Mouse (Mus musculus) MEL (cell line): ENCODE measurements at regions not wholly inside any gene's neighbourhood (a gene's known extent, or its start where the extent isn't known, plus 50 kb on each side); places are given as distances from the start of the nearest gene placed in this dataset.

Experiments
- DNase-seq: peaks from one replicate; pipeline ENCODE4 v3.0.0; 2011; ENCODE audit warnings: low read depth, low spot score
- H3K27ac ChIP-seq: 2 replicates; pipeline ENCODE4 v1.5.1; 2012; ENCODE audit warnings: low read depth, mild to moderate bottlenecking, control low read depth, low read length, moderate library complexity; ENCODE audit not compliant: control insufficient read depth
- H3K27me3 ChIP-seq, 2 experiments: fragments of 150-350 bp in 1 of 2; sonication (generic) in 1 of 2; 2 replicates each; pipeline ENCODE4 v1.6.1; 2012; ENCODE audit warnings: low read length in 2 of 2, mild to moderate bottlenecking in 2 of 2, improper control_type of control experiment in 1 of 2, moderate library complexity in 1 of 2; ENCODE audit not compliant: insufficient read depth in 2 of 2, control insufficient read depth in 1 of 2
- H3K36me3 ChIP-seq, 2 experiments: 2 replicates each; pipeline ENCODE4 v1.6.1; 2012 to 2014; ENCODE audit warnings: low read length in 2 of 2, improper control_type of control experiment in 1 of 2, inconsistent platforms in 1 of 2, mild to moderate bottlenecking in 1 of 2; ENCODE audit not compliant: insufficient read depth in 2 of 2, control insufficient read depth in 1 of 2
- H3K4me1 ChIP-seq, 2 experiments: fragments of 150-350 bp in 1 of 2; sonication (generic) in 1 of 2; 2 replicates each; pipeline ENCODE4 v1.6.1; 2012; ENCODE audit warnings: low read length in 2 of 2, improper control_type of control experiment in 1 of 2, mild to moderate bottlenecking in 1 of 2; ENCODE audit not compliant: insufficient read depth in 2 of 2, control insufficient read depth in 1 of 2
- H3K4me3 ChIP-seq, 2 experiments: fragments of 150-350 bp in 1 of 2; sonication (generic) in 1 of 2; 2 replicates each; pipeline ENCODE4 v1.5.1; 2012; ENCODE audit warnings: low read depth in 2 of 2, low read length in 2 of 2, mild to moderate bottlenecking in 2 of 2, moderate library complexity in 2 of 2, control low read depth in 1 of 2, improper control_type of control experiment in 1 of 2; ENCODE audit not compliant: control insufficient read depth in 1 of 2, insufficient read depth in 1 of 2
- H3K79me2 ChIP-seq: 2 replicates; pipeline ENCODE4 v1.6.1; 2012; ENCODE audit warnings: mild to moderate bottlenecking, low read length, moderate library complexity; ENCODE audit not compliant: control insufficient read depth, poor library complexity, insufficient read depth
- H3K9ac ChIP-seq: 2 replicates; pipeline ENCODE4 v1.6.1; 2012; ENCODE audit warnings: low read depth, mild to moderate bottlenecking, control low read depth, low read length, moderate library complexity; ENCODE audit not compliant: control insufficient read depth, poor library complexity, severe bottlenecking
- H3K9me3 ChIP-seq: fragments of 150-350 bp; sonication (generic); replicated peaks from 2 replicates; pipeline ENCODE4 v1.6.1; 2012; ENCODE audit warnings: mild to moderate bottlenecking, low read length, improper control_type of control experiment, moderate library complexity; ENCODE audit not compliant: insufficient read depth
- BHLHE40 ChIP-seq: IDR thresholded peaks from 2 replicates; pipeline ENCODE4 v1.6.1; 2012; ENCODE audit warnings: low read depth, mild to moderate bottlenecking, inconsistent platforms, low read length, improper control_type of control experiment, borderline replicate concordance
- CHD2 ChIP-seq: IDR thresholded peaks from 2 replicates; pipeline ENCODE4 v1.6.1; 2011; ENCODE audit warnings: low read length, improper control_type of control experiment
- CTCF ChIP-seq, 3 experiments: IDR thresholded peaks in 2 of 3; conservative IDR thresholded peaks in 1 of 3; 2 replicates each; pipeline ENCODE4 v1.5.1; 2011 to 2012; ENCODE audit warnings: low read length in 3 of 3, low read depth in 2 of 3, mild to moderate bottlenecking in 2 of 3, improper control_type of control experiment in 1 of 3, inconsistent platforms in 1 of 3, mixed read lengths in 1 of 3, moderate library complexity in 1 of 3; ENCODE audit not compliant: control insufficient read depth in 1 of 3, insufficient read depth in 1 of 3, poor library complexity in 1 of 3, severe bottlenecking in 1 of 3
- ELF1 ChIP-seq: IDR thresholded peaks from 2 replicates; pipeline ENCODE4 v1.6.1; 2014; ENCODE audit warnings: low read depth, mild to moderate bottlenecking, inconsistent platforms, low read length, improper control_type of control experiment, moderate library complexity
- ETS1 ChIP-seq: IDR thresholded peaks from 2 replicates; pipeline ENCODE4 v1.6.1; 2012; ENCODE audit warnings: low read depth, mild to moderate bottlenecking, inconsistent platforms, low read length, improper control_type of control experiment, moderate library complexity
- GABPA ChIP-seq: IDR thresholded peaks from 2 replicates; pipeline ENCODE4 v1.6.1; 2012; ENCODE audit warnings: low read depth, mild to moderate bottlenecking, inconsistent platforms, low read length, improper control_type of control experiment, moderate library complexity
- JUND ChIP-seq: IDR thresholded peaks from 2 replicates; pipeline ENCODE4 v1.6.1; 2011; ENCODE audit warnings: low read depth, mild to moderate bottlenecking, improper control_type of control experiment, low read length
- MAFK ChIP-seq: IDR thresholded peaks from 2 replicates; pipeline ENCODE4 v1.6.1; 2011; ENCODE audit warnings: low read depth, mild to moderate bottlenecking, low read length, improper control_type of control experiment, borderline replicate concordance
- MAX ChIP-seq: IDR thresholded peaks from 2 replicates; pipeline ENCODE4 v1.6.1; 2011; ENCODE audit warnings: low read length, improper control_type of control experiment
- MXI1 ChIP-seq: IDR thresholded peaks from 2 replicates; pipeline ENCODE4 v1.6.1; 2011; ENCODE audit warnings: mild to moderate bottlenecking, low read depth, low read length, improper control_type of control experiment
- MYC ChIP-seq: IDR thresholded peaks from 2 replicates; pipeline ENCODE4 v1.6.1; 2011; ENCODE audit warnings: low read depth, mild to moderate bottlenecking, low read length, improper control_type of control experiment, moderate library complexity
- NELFE ChIP-seq: IDR thresholded peaks from 2 replicates; pipeline ENCODE4 v1.6.1; 2011; ENCODE audit warnings: low read depth, low read length, improper control_type of control experiment
- POLR2A ChIP-seq, 2 experiments: IDR thresholded peaks; 2 replicates each; pipeline ENCODE4 v1.6.1; 2011 to 2012; ENCODE audit warnings: low read length in 2 of 2, mild to moderate bottlenecking in 2 of 2, control low read depth in 1 of 2, improper control_type of control experiment in 1 of 2, low read depth in 1 of 2, moderate library complexity in 1 of 2; ENCODE audit not compliant: control insufficient read depth in 1 of 2, insufficient read depth in 1 of 2, poor library complexity in 1 of 2
- POLR2AphosphoS2 ChIP-seq: IDR thresholded peaks from 2 replicates; pipeline ENCODE4 v1.6.1; 2011; ENCODE audit warnings: low read length, improper control_type of control experiment
- SIN3A ChIP-seq: IDR thresholded peaks from 2 replicates; pipeline ENCODE4 v1.6.1; 2012; ENCODE audit warnings: low read length, improper control_type of control experiment, inconsistent platforms
- TAL1 ChIP-seq: IDR thresholded peaks from 2 replicates; pipeline ENCODE4 v1.6.1; 2012; ENCODE audit warnings: mild to moderate bottlenecking, inconsistent platforms, low read length, moderate library complexity, mixed read lengths
- TCF12 ChIP-seq: IDR thresholded peaks from 2 replicates; pipeline ENCODE4 v1.6.1; 2014; ENCODE audit warnings: low read depth, mild to moderate bottlenecking, inconsistent platforms, low read length, improper control_type of control experiment, moderate library complexity
- UBTF ChIP-seq: IDR thresholded peaks from 2 replicates; pipeline ENCODE4 v1.6.1; 2012; ENCODE audit warnings: low read depth, mild to moderate bottlenecking, inconsistent platforms, low read length, improper control_type of control experiment, moderate library complexity, borderline replicate concordance; ENCODE audit not compliant: insufficient read depth
- USF1 ChIP-seq: IDR thresholded peaks from 2 replicates; pipeline ENCODE4 v1.6.1; 2014; ENCODE audit warnings: low read depth, mild to moderate bottlenecking, inconsistent platforms, low read length, improper control_type of control experiment, moderate library complexity
- ZC3H11A ChIP-seq: IDR thresholded peaks from 2 replicates; pipeline ENCODE4 v1.6.1; 2012; ENCODE audit warnings: low read depth, mild to moderate bottlenecking, inconsistent platforms, low read length, improper control_type of control experiment
- ZMIZ1 ChIP-seq: IDR thresholded peaks from 2 replicates; pipeline ENCODE4 v1.6.1; 2012; ENCODE audit warnings: low read depth, mild to moderate bottlenecking, inconsistent platforms, low read length, improper control_type of control experiment, moderate library complexity

DNA sequence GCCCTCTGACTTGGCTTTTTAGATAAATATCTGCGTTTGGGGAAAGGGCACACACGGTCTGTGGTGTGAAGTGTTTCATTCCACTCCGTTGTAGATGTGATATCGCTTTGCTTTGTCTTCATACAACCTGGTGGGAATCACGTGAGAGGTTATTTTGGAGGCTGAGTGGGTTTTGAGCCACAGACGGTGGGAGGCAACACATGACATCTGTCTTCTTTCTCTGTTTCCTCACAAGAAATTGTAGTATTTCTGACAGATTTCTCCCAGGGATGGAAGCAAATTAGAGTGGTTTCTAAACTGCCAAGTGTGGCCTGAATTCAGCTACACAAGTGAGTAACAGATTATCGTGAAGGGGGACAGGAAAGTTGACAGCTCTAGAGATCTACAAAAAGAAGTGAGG, 155.5 kb downstream of the Otor start:
- Histone ChIP-seq H3K9ac (no peak overlapping the region), H3K79me2 (no peaks in the 10 kb centered on the region), H3K9me3 (no peaks in the 10 kb centered on the region), H3K27ac (no peak overlapping the region), H3K4me1 (no peaks in the 10 kb centered on the region), H3K36me3 (no peaks in the 10 kb centered on the region), H3K4me3 (no peak overlapping the region), H3K27me3 (no peaks in the 10 kb centered on the region)
- no peak for DNase-seq
- TF ChIP-seq MAFK, result no peak
- no peak for TF ChIP-seq USF1
- TF ChIP-seq TAL1, result no peak
- TF ChIP-seq ZC3H11A, result no peak
- no peak for TF ChIP-seq ZMIZ1
- TF ChIP-seq CTCF (IDR thresholded peaks at IDR 0.05 in 2 of 3, conservative IDR thresholded peaks at IDR 0.05 in 1 of 3; ENCODE audit: control insufficient read depth in 1 of 3, insufficient read depth in 1 of 3, low read depth in 2 of 3, low read length in 3 of 3, poor library complexity in 1 of 3, severe bottlenecking in 1 of 3), result no peak
- TF ChIP-seq POLR2A (IDR thresholded peaks at IDR 0.05; ENCODE audit: control insufficient read depth in 1 of 2, insufficient read depth in 1 of 2, low read depth in 1 of 2, low read length in 2 of 2, poor library complexity in 1 of 2), result no peak
- TF ChIP-seq TCF12, result no peak
- no peak for TF ChIP-seq ELF1
- TF ChIP-seq JUND, result no peak
- TF ChIP-seq MXI1, result no peak
- no peak for TF ChIP-seq GABPA
- no peak for TF ChIP-seq UBTF
- TF ChIP-seq SIN3A, result no peak
- no peak for TF ChIP-seq CHD2
- TF ChIP-seq ETS1, result no peak
- no peak for TF ChIP-seq POLR2AphosphoS2
- no peak for TF ChIP-seq BHLHE40
- TF ChIP-seq MAX, result no peak
- no peak for TF ChIP-seq MYC

DNA sequence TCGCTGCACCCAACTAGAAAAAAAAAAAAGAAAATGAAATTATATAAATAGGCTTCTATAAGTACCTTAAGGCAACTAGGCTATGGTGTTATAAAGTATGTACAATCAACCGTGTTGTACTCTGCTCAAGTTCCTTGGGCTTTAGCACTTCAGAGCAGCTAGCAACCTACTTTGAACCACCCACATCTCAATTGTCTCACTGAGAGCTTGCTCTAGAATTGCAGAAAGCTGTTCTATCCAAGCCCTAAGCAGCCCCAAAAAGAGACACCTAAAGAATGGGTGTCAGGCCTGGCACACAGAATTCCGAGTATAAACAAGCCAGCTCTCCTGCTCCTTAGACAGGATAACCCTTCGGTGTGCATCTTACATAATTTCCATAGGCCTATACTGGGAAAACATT, 162.0 kb downstream of the Otor start:
- no peaks in the 10 kb centered on the region for H3K27me3 ChIP-seq
- TF ChIP-seq USF1 (no peak), NELFE (no peak), CHD2 (no peak)
- TF ChIP-seq, all 39 proteins: peak for 0
- no peaks in the 10 kb centered on the region for H3K79me2 ChIP-seq
- no peak overlapping the region for H3K9ac ChIP-seq
- no peaks in the 10 kb centered on the region for H3K4me1 ChIP-seq
- no peaks in the 10 kb centered on the region for H3K36me3 ChIP-seq
- no peaks in the 10 kb centered on the region for H3K9me3 ChIP-seq
- no peak for DNase-seq
- no peak overlapping the region for H3K4me3 ChIP-seq
- no peak overlapping the region for H3K27ac ChIP-seq
